Mouse (Mus musculus) layer of hippocampus, adult 8-10 months (tissue): ENCODE data around the gene Isyna1. TPM values are rescaled to one million over a fixed set of nuclear protein-coding genes. Genes with fewer than 3 reads are reported as not detected.

Experiments used
- total RNA-seq, 4 experiments: library from RNA; stranded (reverse); gene quantifications; 2 replicates each; pipeline ENCODE4 v1.2.4; 2022

The Isyna1 gene
- total RNA-seq, 4 experiments from 2014 or later = 42.8 to 55.9 (median 51.8) TPM

Other genes starting within 250 kb of the Isyna1 start
- 10 to 100 TPM; 57.9 to 73.1 (median 65.4) TPM for gene Upf1, start 241.1 kb upstream of the Isyna1 start, total RNA-seq
- 1 to 10 TPM in 1 of 4 experiments, under 1 TPM in 3; 0.31 to 1.4 (median 0.73) TPM for gene Comp, start 220.8 kb upstream of the Isyna1 start, total RNA-seq
- 100 to 1,000 TPM; 154 to 203 (median 177) TPM for gene Crtc1, start 154.8 kb upstream of the Isyna1 start, total RNA-seq
- gene Klhl26, start 117.4 kb upstream of the Isyna1 start, total RNA-seq = 10 to 100 TPM; 48.4 to 56.6 (median 53.1) TPM
- 100 to 1,000 TPM; 284 to 307 (median 293) TPM for gene Tmem59l, start 107.0 kb upstream of the Isyna1 start, total RNA-seq
- 10 to 100 TPM; 20.4 to 31.5 (median 30.1) TPM for gene Crlf1, start 101.2 kb upstream of the Isyna1 start, total RNA-seq
- gene Rex1bd, start 87.6 kb upstream of the Isyna1 start, total RNA-seq = 100 to 1,000 TPM in 2 of 4 experiments, 10 to 100 TPM in 2; 86.4 to 104 (median 97.3) TPM
- 1,000 to 10,000 TPM in 2 of 4 experiments, 100 to 1,000 TPM in 2; 772 to 1,065 (median 933) TPM for gene Uba52, start 83.6 kb upstream of the Isyna1 start, total RNA-seq
- gene Fkbp8, start 66.6 kb upstream of the Isyna1 start, total RNA-seq = 100 to 1,000 TPM; 420 to 440 (median 425) TPM
- 10 to 100 TPM; 36.7 to 46.9 (median 39.6) TPM for gene Kxd1, start 66.4 kb upstream of the Isyna1 start, total RNA-seq
- gene Ell, start 54.9 kb upstream of the Isyna1 start, total RNA-seq = 10 to 100 TPM; 19.6 to 22.0 (median 20.8) TPM
- gene Ssbp4, start 14.5 kb downstream of the Isyna1 start, total RNA-seq = 100 to 1,000 TPM; 196 to 262 (median 224) TPM
- 1 to 10 TPM in 2 of 4 experiments, under 1 TPM in 2; 0.24 to 1.6 (median 1.1) TPM for gene Lrrc25, start 21.8 kb downstream of the Isyna1 start, total RNA-seq
- not detected for gene Gdf15, start 38.1 kb downstream of the Isyna1 start, total RNA-seq
- 10 to 100 TPM; 19.8 to 34.7 (median 23.3) TPM for gene Pgpep1, start 66.0 kb downstream of the Isyna1 start, total RNA-seq
- 10 to 100 TPM; 57.1 to 66.2 (median 64.1) TPM for gene Lsm4, start 78.9 kb downstream of the Isyna1 start, total RNA-seq
- 100 to 1,000 TPM; 149 to 190 (median 160) TPM for gene Jund, start 104.6 kb downstream of the Isyna1 start, total RNA-seq
- under 1 TPM in 2 of 4 experiments, not detected in 2; 0.14 to 0.16 TPM for gene Iqcn, start 109.1 kb downstream of the Isyna1 start, total RNA-seq
- gene Gm3336, start 124.2 kb downstream of the Isyna1 start, total RNA-seq = not detected
- gene Pde4c, start 129.3 kb downstream of the Isyna1 start, total RNA-seq = 1 to 10 TPM; 1.1 to 2.9 (median 1.5) TPM
- 100 to 1,000 TPM; 732 to 771 (median 756) TPM for gene Rab3a, start 160.3 kb downstream of the Isyna1 start, total RNA-seq
- 10 to 100 TPM; 30.3 to 38.5 (median 31.7) TPM for gene Mpv17l2, start 166.6 kb downstream of the Isyna1 start, total RNA-seq
- 100 to 1,000 TPM; 145 to 157 (median 153) TPM for gene Pik3r2, start 182.3 kb downstream of the Isyna1 start, total RNA-seq
- 100 to 1,000 TPM; 340 to 427 (median 396) TPM for gene Mast3, start 210.7 kb downstream of the Isyna1 start, total RNA-seq
- 1 to 10 TPM in 1 of 4 experiments, under 1 TPM in 3; 0.83 to 1.1 (median 0.85) TPM for gene Il12rb1, start 214.1 kb downstream of the Isyna1 start, total RNA-seq
- 10 to 100 TPM; 14.8 to 25.8 (median 21.3) TPM for gene Arrdc2, start 245.3 kb downstream of the Isyna1 start, total RNA-seq